Mouse (Mus musculus) intestine, embryonic 16.5 days (tissue): ENCODE results near the gene Crb3. TPM values are rescaled to one million over a fixed set of nuclear protein-coding genes. Genes with fewer than 3 reads are reported as not detected.

Source experiments
- ATAC-seq: fragments of 200-750 bp; cut with Nextera tagmentation; 2 replicates; pipeline ENCODE4 v1.8.0; 2017; ENCODE audit warnings: moderate TSS enrichment, moderate library complexity
- H3K27ac ChIP-seq: fragments of 300-500 bp; sonication (generic); 2 replicates; pipeline ENCODE4 v1.5.1; 2014; ENCODE audit warnings: mild to moderate bottlenecking, low read length
- H3K27me3 ChIP-seq: fragments of 300-500 bp; sonication (generic); replicated peaks from 2 replicates; pipeline ENCODE4 v1.6.1; 2014; ENCODE audit warnings: low read length, control low read depth, mixed read lengths; ENCODE audit not compliant: control insufficient read depth, insufficient read depth
- H3K36me3 ChIP-seq: fragments of 300-500 bp; sonication (generic); 2 replicates; pipeline ENCODE4 v1.6.1; 2014; ENCODE audit warnings: low read length, control low read depth; ENCODE audit not compliant: control insufficient read depth, insufficient read depth
- H3K4me1 ChIP-seq: fragments of 300-500 bp; sonication (generic); 2 replicates; pipeline ENCODE4 v1.6.1; 2014; ENCODE audit warnings: low read length, control low read depth, mixed read lengths; ENCODE audit not compliant: control insufficient read depth, insufficient read depth
- H3K4me2 ChIP-seq: fragments of 300-500 bp; sonication (generic); 2 replicates; pipeline ENCODE4 v1.6.1; 2014; ENCODE audit warnings: low read depth, low read length, control low read depth
- H3K4me3 ChIP-seq: fragments of 300-500 bp; sonication (generic); 2 replicates; pipeline ENCODE4 v1.5.1; 2014; ENCODE audit warnings: mild to moderate bottlenecking, low read length
- H3K9ac ChIP-seq: fragments of 300-500 bp; sonication (generic); 2 replicates; pipeline ENCODE4 v1.6.1; 2014; ENCODE audit warnings: low read depth, low read length
- H3K9me3 ChIP-seq: fragments of 300-500 bp; sonication (generic); 2 replicates; pipeline ENCODE4 v1.6.1; 2016; ENCODE audit warnings: low read length, control low read depth; ENCODE audit not compliant: control insufficient read depth
- WGBS: fragments of 180-500 bp; shearing (Covaris S2); extraction: QIAGEN DNeasy Blood & Tissue Kit; methylation state at CpG from one replicate; pipeline ENCODE4 v1.1.7; 2014; 5-methylcytosine and 5-hydroxymethylcytosine counted together
- polyA plus RNA-seq: library from polyadenylated mRNA; unstranded; fragments of >200 nt; fragmentation: Nextera tagmentation; extraction: Ambion mirVana; gene quantifications from 2 replicates; pipeline ENCODE4 v1.2.1, GENCODE M21; 2015

Crb3 gene
- polyA plus RNA-seq, 1 experiment from 2014 or later, result 113 TPM

- H3K9ac ChIP-seq, result 0 out of 2 replicates have a peak overlapping the region, but pooled peaks have one; percentile 13
- H3K4me3 ChIP-seq, result peak overlapping the region; percentile 32
- no peaks in the 10 kb centered on the region for H3K9me3 ChIP-seq
- no peaks in the 10 kb centered on the region for H3K36me3 ChIP-seq
- ATAC-seq, result peak; percentile 92
- H3K4me1 ChIP-seq, result peaks cover 2% of the 10 kb centered on the region; the same call in 1 of the 2 replicates
- H3K27me3 ChIP-seq, result no peaks in the 10 kb centered on the region
- H3K27ac ChIP-seq, result no peak overlapping the region
- WGBS, result 1% methylated on average over 18 of the region's 19 CpGs
- H3K4me2 ChIP-seq, result peak overlapping the region; percentile 55
Measured at GRCm38 (mm10) chr17:57095855-57096622, 37.1 kb downstream of the Crb3 start.

DNA sequence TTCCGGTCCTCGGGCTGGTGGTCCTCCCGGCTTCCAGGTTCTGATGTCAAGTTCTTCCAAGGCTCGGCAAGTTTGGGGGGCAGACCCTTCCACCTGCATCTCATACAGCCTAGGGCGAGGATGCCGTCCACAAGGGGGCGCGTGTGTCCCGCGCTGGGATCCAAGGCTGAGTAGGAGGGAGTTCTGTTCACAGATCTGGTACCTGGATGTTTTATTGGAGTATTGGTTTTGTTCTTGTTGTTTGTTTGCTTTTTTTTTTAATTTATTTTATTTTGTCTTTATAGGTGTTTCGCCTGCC is 37.7 kb downstream of the Crb3 start:
- peaks cover 2% of the 10 kb centered on the region; the same call in 1 of the 2 replicates for H3K4me1 ChIP-seq
- no peaks in the 10 kb centered on the region for H3K36me3 ChIP-seq
- H3K27me3 ChIP-seq, result no peaks in the 10 kb centered on the region
- 2% methylated on average over 11 of the region's 11 CpGs for WGBS
- peak; percentile 83 for ATAC-seq
- H3K9me3 ChIP-seq, result no peaks in the 10 kb centered on the region
- H3K4me3 ChIP-seq, result peak overlapping the region; percentile 32
- H3K9ac ChIP-seq, result no peak overlapping the region
- H3K4me2 ChIP-seq, result peak overlapping the region; percentile 55
- H3K27ac ChIP-seq, result no peak overlapping the region

- no peaks in the 10 kb centered on the region for H3K9me3 ChIP-seq
- no peak overlapping the region for H3K4me2 ChIP-seq
- H3K27me3 ChIP-seq, result no peaks in the 10 kb centered on the region
- no peak overlapping the region for H3K4me3 ChIP-seq
- WGBS, result 79% methylated on average over 5 of the region's 5 CpGs
- peaks cover 2% of the 10 kb centered on the region; the same call in 1 of the 2 replicates for H3K36me3 ChIP-seq
- ATAC-seq, result no peak
- H3K9ac ChIP-seq, result no peak overlapping the region
- no peak overlapping the region for H3K27ac ChIP-seq
- peaks cover 2% of the 10 kb centered on the region; the same call in 1 of the 2 replicates for H3K4me1 ChIP-seq
Measured at GRCm38 (mm10) chr17:57098321-57098720, 39.4 kb downstream of the Crb3 start.

GRCm38 (mm10) chr17:57099629-57100325 is 40.9 kb downstream of the Crb3 start:
- Histone ChIP-seq H3K4me2 (no peak overlapping the region), H3K4me1 (peaks cover 8% of the 10 kb centered on the region), H3K9ac (no peak overlapping the region), H3K9me3 (no peaks in the 10 kb centered on the region), H3K27me3 (no peaks in the 10 kb centered on the region), H3K27ac (no peak overlapping the region), H3K36me3 (peaks cover 2% of the 10 kb centered on the region; the same call in 1 of the 2 replicates), H3K4me3 (no peak overlapping the region)
- no peak for ATAC-seq
- 16% methylated on average over 10 of the region's 10 CpGs for WGBS

- 85% methylated on average over 2 of the region's 2 CpGs for WGBS
- Histone ChIP-seq H3K4me1 (peaks cover 13% of the 10 kb centered on the region), H3K27me3 (no peaks in the 10 kb centered on the region), H3K4me2 (no peak overlapping the region), H3K4me3 (no peak overlapping the region), H3K9ac (no peak overlapping the region), H3K36me3 (peaks cover 2% of the 10 kb centered on the region; the same call in 1 of the 2 replicates), H3K9me3 (no peaks in the 10 kb centered on the region), H3K27ac (no peak overlapping the region)
- no peak for ATAC-seq
Measured at GRCm38 (mm10) chr17:57102276-57102675, 43.4 kb downstream of the Crb3 start.

DNA sequence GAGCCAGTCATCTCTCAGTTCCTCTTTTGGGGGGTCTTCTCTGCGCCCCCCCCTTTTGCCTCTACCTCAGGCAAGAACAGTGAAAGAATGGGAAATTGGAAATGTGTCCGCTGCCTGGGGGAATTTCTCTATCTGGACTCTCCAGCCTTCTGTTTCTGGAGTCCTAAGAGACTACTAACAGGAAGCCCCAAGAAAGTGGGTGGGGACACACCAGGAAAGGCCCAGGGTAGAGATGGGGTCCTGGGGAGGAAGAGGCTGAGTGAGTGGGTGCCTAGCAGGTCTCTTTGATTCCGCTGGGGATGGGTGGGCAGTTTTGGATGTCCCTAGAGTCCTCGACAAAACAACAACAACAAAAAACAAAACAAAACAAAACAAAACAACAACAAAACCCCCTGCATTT is 45.6 kb downstream of the Crb3 start:
- Histone ChIP-seq H3K27me3 (no peaks in the 10 kb centered on the region), H3K9me3 (no peaks in the 10 kb centered on the region), H3K4me1 (peaks cover 13% of the 10 kb centered on the region), H3K27ac (no peak overlapping the region), H3K9ac (peak overlapping the region; percentile 76), H3K36me3 (peaks cover 2% of the 10 kb centered on the region; the same call in 1 of the 2 replicates), H3K4me3 (peak overlapping the region; percentile 68), H3K4me2 (peak overlapping the region; percentile 89)
- WGBS, result 47% methylated on average over 4 of the region's 4 CpGs
- peak; percentile 16; the same call in 1 of the 2 replicates for ATAC-seq

- Histone ChIP-seq H3K9ac (peak within 1 kb of the TSS; percentile 76), H3K4me3 (peak within 1 kb of the TSS; percentile 68), H3K27me3 (no peaks in the 10 kb centered on the region), H3K4me1 (peaks cover 13% of the 10 kb centered on the region), H3K27ac (peak within 1 kb of the TSS; percentile 33; the same call in 1 of the 2 replicates), H3K36me3 (peaks cover 2% of the 10 kb centered on the region; the same call in 1 of the 2 replicates), H3K4me2 (peak within 1 kb of the TSS; percentile 89), H3K9me3 (no peaks in the 10 kb centered on the region)
- WGBS, result under 1% methylated on average over 57 of the region's 61 CpGs
- ATAC-seq, result peak; percentile 81
Measured at GRCm38 (mm10) chr17:57105181-57106034, 46.5 kb downstream of the Crb3 start, which contains the start of gene Tnfsf9. Gene Tnfsf9 (plus strand): TSS chr17:57105325.

GRCm38 (mm10) chr17:57106035-57106368 is 47.1 kb downstream of the Crb3 start:
- Histone ChIP-seq H3K4me3 (peak overlapping the region; percentile 68), H3K27me3 (no peaks in the 10 kb centered on the region), H3K9ac (peak overlapping the region; percentile 76), H3K36me3 (peaks cover 2% of the 10 kb centered on the region; the same call in 1 of the 2 replicates), H3K27ac (no peak overlapping the region), H3K4me2 (peak overlapping the region; percentile 89), H3K9me3 (no peaks in the 10 kb centered on the region), H3K4me1 (peaks cover 13% of the 10 kb centered on the region)
- no peak for ATAC-seq
- 14% methylated on average over 9 of the region's 9 CpGs for WGBS

GRCm38 (mm10) chr17:57107064-57107463 is 48.2 kb downstream of the Crb3 start:
- H3K36me3 ChIP-seq, result peaks cover 2% of the 10 kb centered on the region; the same call in 1 of the 2 replicates
- peaks cover 13% of the 10 kb centered on the region for H3K4me1 ChIP-seq
- no peak overlapping the region for H3K4me2 ChIP-seq
- no peaks in the 10 kb centered on the region for H3K9me3 ChIP-seq
- H3K27ac ChIP-seq, result no peak overlapping the region
- H3K27me3 ChIP-seq, result no peaks in the 10 kb centered on the region
- no peak for ATAC-seq
- no peak overlapping the region for H3K4me3 ChIP-seq
- no peak overlapping the region for H3K9ac ChIP-seq
- WGBS, result 90% methylated on average over 5 of the region's 5 CpGs
